Mouse (Mus musculus) neural tube, embryonic 14.5 days (tissue): Measurements from ENCODE around the gene Lpcat3. TPM values are rescaled to one million over a fixed set of nuclear protein-coding genes. Genes with fewer than 3 reads are reported as not detected.
"Not testable (repeated sequence)": the region's sequence is repeated elsewhere in the genome, so short reads cannot be mapped to it uniquely, and the experiment has no call there.

ENCODE experiments used
- ATAC-seq: fragments of 200-750 bp; cut with Nextera tagmentation; 2 replicates; pipeline ENCODE4 v1.8.0; 2017; ENCODE audit warnings: low read depth, mild to moderate bottlenecking, moderate TSS enrichment, moderate library complexity
- H3K27ac ChIP-seq: fragments of 300-500 bp; sonication (generic); 2 replicates; pipeline ENCODE4 v1.5.1; 2014; ENCODE audit warnings: low read depth, mild to moderate bottlenecking, control low read depth, low read length, moderate library complexity, mixed read lengths
- H3K27me3 ChIP-seq: fragments of 300-500 bp; sonication (generic); 2 replicates; pipeline ENCODE4 v1.6.1; 2014; ENCODE audit warnings: low read length; ENCODE audit not compliant: control insufficient read depth, insufficient read depth
- H3K36me3 ChIP-seq: fragments of 300-500 bp; sonication (generic); 2 replicates; pipeline ENCODE4 v1.6.1; 2014; ENCODE audit warnings: low read length, mixed read lengths; ENCODE audit not compliant: control insufficient read depth, insufficient read depth
- H3K4me1 ChIP-seq: fragments of 300-500 bp; sonication (generic); 2 replicates; pipeline ENCODE4 v1.6.1; 2014; ENCODE audit warnings: low read length; ENCODE audit not compliant: control insufficient read depth, insufficient read depth
- H3K4me2 ChIP-seq: fragments of 300-500 bp; sonication (generic); 2 replicates; pipeline ENCODE4 v1.6.1; 2014; ENCODE audit warnings: mild to moderate bottlenecking, low read depth, low read length, control low read depth
- H3K4me3 ChIP-seq: fragments of 300-500 bp; sonication (generic); 2 replicates; pipeline ENCODE4 v1.5.1; 2014; ENCODE audit warnings: low read depth, low read length, control low read depth, mixed read lengths
- H3K9ac ChIP-seq: fragments of 300-500 bp; sonication (generic); replicated peaks from 2 replicates; pipeline ENCODE4 v1.6.1; 2014; ENCODE audit warnings: low read depth, mild to moderate bottlenecking, control low read depth, low read length, mixed read lengths
- H3K9me3 ChIP-seq: fragments of 300-500 bp; sonication (generic); 2 replicates; pipeline ENCODE4 v1.6.1; 2016; ENCODE audit warnings: low read length; ENCODE audit not compliant: control insufficient read depth
- WGBS: fragments of 180-500 bp; shearing (Covaris S2); extraction: QIAGEN DNeasy Blood & Tissue Kit; methylation state at CpG from one replicate; pipeline ENCODE4 v1.1.7; 2014; 5-methylcytosine and 5-hydroxymethylcytosine counted together
- polyA plus RNA-seq: library from polyadenylated mRNA; unstranded; fragments of >200 nt; fragmentation: Nextera tagmentation; extraction: Ambion mirVana; gene quantifications from 2 replicates; pipeline ENCODE4 v1.2.1, GENCODE M21; 2014

Lpcat3 gene
- polyA plus RNA-seq, 1 experiment from 2014 or later, result 40.0 TPM

DNA sequence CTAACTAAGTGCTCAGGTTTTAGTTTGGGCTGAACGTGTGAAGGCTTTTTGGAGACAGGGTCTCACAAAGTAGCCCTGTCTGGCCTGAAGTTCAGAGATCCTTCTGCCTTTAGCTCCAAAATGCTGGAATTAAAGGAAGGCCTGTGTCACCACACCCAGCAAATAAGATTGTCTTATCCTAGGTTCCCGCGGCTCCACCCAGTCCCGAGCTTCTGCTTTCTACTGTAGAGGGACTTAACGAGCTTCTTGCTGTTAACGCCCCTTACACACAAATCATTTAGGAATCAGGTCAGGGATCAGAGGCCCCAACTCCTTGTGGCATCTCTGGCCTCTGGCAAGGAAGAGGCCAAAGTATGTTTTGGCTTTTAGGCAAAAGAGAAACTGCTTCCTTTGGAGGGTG is 9.3 kb downstream of the Lpcat3 start:
- Histone ChIP-seq H3K27me3 (no peaks in the 10 kb centered on the region), H3K4me2 (no peak overlapping the region), H3K9me3 (no peaks in the 10 kb centered on the region), H3K27ac (no peak overlapping the region), H3K4me1 (no peaks in the 10 kb centered on the region), H3K4me3 (no peak overlapping the region), H3K36me3 (no peaks in the 10 kb centered on the region), H3K9ac (no peak overlapping the region)
- WGBS, result 76% methylated on average over 6 of the region's 6 CpGs
- ATAC-seq, result no peak

DNA sequence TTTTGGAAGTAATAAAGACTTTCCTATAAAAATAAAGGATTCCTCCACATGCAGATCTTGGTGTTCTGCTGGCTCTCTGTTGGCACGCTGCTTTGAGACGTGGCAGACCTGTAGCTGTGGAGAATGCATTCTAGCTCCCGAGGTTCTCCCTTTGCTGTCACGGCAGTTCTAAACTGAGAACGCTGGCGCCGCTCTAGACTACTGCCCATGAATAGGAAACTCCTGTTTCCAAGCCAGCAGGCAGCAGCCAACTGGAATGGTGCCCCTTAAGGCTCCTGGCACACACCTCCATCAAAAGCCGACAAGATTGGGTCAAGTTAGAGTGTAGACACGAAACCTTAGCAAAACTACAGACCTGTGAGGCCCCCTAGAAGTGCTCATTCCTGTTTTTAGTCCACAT is 10.8 kb downstream of the Lpcat3 start:
- H3K36me3 ChIP-seq, result no peaks in the 10 kb centered on the region
- no peaks in the 10 kb centered on the region for H3K27me3 ChIP-seq
- H3K4me2 ChIP-seq, result no peak overlapping the region
- no peak for ATAC-seq
- H3K27ac ChIP-seq, result no peak overlapping the region
- no peaks in the 10 kb centered on the region for H3K4me1 ChIP-seq
- 87% methylated on average over 9 of the region's 9 CpGs for WGBS
- no peak overlapping the region for H3K9ac ChIP-seq
- no peak overlapping the region for H3K4me3 ChIP-seq
- no peaks in the 10 kb centered on the region for H3K9me3 ChIP-seq

DNA sequence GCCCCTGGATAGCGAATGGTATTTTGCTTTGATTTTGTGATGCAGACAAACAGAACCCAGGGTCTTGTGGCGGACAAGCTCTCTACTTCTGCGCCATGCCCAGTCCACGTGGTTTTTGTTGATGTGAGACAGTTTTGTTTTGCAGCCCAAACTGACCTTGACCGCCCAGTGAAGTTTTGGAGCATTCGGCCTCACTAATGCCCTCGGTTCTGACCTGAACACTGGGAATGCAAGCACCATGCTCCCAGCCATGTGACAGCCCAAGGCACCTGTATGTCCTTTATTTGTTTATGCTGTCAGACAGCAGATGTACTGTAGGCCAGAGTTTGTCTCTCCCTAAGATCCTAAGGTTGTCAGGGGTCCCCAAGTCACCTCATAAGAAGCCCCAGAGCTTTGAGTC is 11.8 kb downstream of the Lpcat3 start:
- no peak for ATAC-seq
- H3K36me3 ChIP-seq, result no peaks in the 10 kb centered on the region
- H3K4me3 ChIP-seq, result no peak overlapping the region
- no peaks in the 10 kb centered on the region for H3K9me3 ChIP-seq
- no peaks in the 10 kb centered on the region for H3K4me1 ChIP-seq
- no peak overlapping the region for H3K27ac ChIP-seq
- 94% methylated on average over 7 of the region's 7 CpGs for WGBS
- H3K27me3 ChIP-seq, result no peaks in the 10 kb centered on the region
- H3K4me2 ChIP-seq, result no peak overlapping the region
- H3K9ac ChIP-seq, result no peak overlapping the region

DNA sequence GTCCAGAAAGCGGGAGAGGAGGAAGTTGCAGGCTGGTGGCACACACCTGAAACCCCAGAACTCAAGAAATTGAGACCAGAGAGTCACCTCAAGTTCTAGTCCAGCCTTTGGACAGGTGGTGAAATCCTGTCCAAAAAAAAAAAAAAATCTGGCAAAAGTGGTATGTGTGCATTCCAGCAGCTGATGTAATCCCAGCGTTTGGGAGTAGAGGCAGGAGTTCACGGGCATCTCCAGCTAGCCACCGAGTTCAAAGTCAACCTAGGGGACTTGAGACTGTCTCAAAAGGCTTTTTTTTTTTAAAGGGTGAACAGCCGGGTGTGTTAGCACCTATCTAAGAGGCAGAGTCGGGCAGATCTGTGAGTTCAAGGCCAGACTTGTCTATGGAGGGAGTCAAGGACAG is 13.3 kb downstream of the Lpcat3 start:
- Histone ChIP-seq H3K4me2 (no peak overlapping the region), H3K36me3 (no peaks in the 10 kb centered on the region), H3K9me3 (no peaks in the 10 kb centered on the region), H3K27me3 (no peaks in the 10 kb centered on the region), H3K4me3 (no peak overlapping the region), H3K9ac (no peak overlapping the region), H3K27ac (no peak overlapping the region), H3K4me1 (no peaks in the 10 kb centered on the region)
- 87% methylated on average over 6 of the region's 6 CpGs for WGBS
- no peak for ATAC-seq

DNA sequence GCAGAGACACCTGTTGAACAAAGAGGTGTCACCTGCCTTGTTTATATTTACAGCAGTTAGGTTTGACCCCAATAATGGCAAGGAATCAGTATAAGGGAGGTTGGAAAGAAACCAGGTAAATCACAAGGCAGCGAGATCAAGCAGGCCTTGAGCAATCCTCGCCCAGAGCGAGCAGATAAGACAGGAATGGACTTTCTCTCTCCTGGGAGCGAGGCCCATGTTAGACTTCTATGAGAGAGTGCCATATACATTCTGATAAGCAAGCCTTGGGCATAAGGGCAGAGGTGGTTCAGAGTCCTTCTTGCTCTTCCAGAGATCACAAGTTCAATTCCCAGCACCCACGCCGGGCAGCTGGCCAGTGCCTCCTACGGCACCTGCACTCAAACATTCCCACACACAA is 15.9 kb downstream of the Lpcat3 start:
- H3K9ac ChIP-seq, result no peak overlapping the region
- H3K36me3 ChIP-seq, result no peaks in the 10 kb centered on the region
- no peak overlapping the region for H3K4me3 ChIP-seq
- H3K4me1 ChIP-seq, result no peaks in the 10 kb centered on the region
- 96% methylated on average over 7 of the region's 7 CpGs for WGBS
- H3K27me3 ChIP-seq, result no peaks in the 10 kb centered on the region
- no peak overlapping the region for H3K4me2 ChIP-seq
- no peak overlapping the region for H3K27ac ChIP-seq
- no peaks in the 10 kb centered on the region for H3K9me3 ChIP-seq
- ATAC-seq, result no peak

DNA sequence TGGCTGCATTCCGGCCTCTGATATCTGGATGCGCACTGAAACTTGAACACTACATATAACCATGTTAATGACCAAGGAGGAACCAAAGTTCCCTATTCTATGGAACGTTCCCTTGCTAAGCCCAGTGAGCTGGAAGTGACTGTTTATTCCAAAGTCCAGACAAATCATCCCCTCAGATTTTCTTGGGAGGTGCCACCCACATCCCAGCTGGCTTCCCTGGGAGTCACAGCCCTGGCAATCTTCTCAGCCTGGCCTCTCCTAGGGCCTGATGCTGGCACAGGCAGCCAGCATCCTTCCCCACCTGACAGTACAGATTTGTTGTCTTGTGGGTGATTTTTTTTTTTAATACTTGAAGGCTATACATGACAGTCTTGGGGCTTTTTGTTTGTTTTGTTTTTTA is 16.7 kb downstream of the Lpcat3 start:
- no peaks in the 10 kb centered on the region for H3K4me1 ChIP-seq
- H3K9ac ChIP-seq, result no peak overlapping the region
- no peak for ATAC-seq
- H3K36me3 ChIP-seq, result no peaks in the 10 kb centered on the region
- no peak overlapping the region for H3K4me3 ChIP-seq
- no peaks in the 10 kb centered on the region for H3K27me3 ChIP-seq
- H3K4me2 ChIP-seq, result no peak overlapping the region
- H3K9me3 ChIP-seq, result no peaks in the 10 kb centered on the region
- H3K27ac ChIP-seq, result no peak overlapping the region
- 98% methylated on average over 3 of the region's 3 CpGs for WGBS

DNA sequence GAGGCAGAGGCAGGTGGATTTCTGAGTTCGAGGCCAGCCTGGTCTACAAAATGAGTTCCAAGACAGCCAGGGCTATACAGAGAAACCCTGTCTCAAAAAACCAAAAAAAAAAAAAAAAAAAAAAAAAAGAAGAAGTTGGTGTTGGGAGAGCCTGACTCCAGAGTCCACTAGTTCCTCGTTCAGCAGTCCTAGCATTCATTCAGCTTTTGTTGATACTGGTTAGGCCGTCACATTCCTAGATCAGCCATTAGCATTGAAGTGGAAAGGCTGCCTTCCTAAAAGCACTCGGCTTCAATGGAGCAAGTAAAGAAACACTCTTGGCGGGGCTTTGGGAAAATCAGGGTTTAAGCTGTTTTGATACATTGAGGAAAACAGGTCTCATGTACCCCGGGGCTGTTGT is 19.5 kb downstream of the Lpcat3 start:
- H3K9ac ChIP-seq, H3K4me1 ChIP-seq, H3K36me3 ChIP-seq, H3K4me3 ChIP-seq, H3K9me3 ChIP-seq, H3K4me2 ChIP-seq, ATAC-seq, H3K27ac ChIP-seq, H3K27me3 ChIP-seq: not testable (repeated sequence)
- 66% methylated on average over 6 of the region's 6 CpGs for WGBS

DNA sequence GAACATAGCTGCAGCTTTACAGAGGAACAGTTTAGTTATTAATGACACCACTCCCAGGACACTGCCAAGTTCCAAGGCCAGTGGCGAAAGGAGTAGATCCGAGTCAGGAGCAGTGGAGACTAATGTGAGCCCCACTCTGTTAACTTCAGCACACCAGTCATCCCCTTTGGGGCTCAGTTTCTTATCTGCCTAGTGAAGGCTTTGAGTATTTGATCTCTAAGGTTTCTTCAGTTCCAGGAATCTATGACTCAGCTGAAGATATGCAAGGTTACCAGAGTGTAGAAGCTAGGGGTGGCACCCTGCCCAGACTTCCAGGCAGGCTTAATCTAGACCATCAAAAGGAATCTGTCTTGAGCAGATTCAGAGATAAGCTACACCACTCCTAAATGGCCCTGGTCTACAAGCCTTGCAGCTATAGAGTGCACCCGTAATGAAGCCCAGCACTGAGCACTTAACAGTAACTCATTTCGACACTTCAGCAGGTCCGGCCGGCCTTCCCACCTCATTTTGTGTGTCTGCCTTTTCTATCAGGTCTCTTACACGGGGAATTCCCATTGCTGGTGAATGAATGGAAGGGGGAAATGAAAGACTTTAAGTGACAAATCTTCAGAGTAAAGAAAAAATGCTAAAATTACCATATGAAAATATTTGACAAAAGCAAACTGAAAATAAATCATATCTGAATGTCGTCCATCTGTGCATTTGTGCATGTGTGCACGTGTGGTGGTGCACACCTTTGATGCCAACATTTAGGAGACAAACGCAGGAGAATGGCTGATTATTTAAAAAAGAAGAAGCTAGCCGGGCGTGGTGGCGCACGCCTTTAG is 21.0 kb downstream of the Lpcat3 start:
- Histone ChIP-seq H3K9ac (no peak overlapping the region), H3K36me3 (no peaks in the 10 kb centered on the region), H3K4me3 (no peak overlapping the region), H3K27me3 (no peaks in the 10 kb centered on the region), H3K4me2 (no peak overlapping the region), H3K9me3 (no peaks in the 10 kb centered on the region), H3K27ac (no peak overlapping the region), H3K4me1 (no peaks in the 10 kb centered on the region)
- WGBS, result 86% methylated on average over 14 of the region's 14 CpGs
- ATAC-seq, result no peak

DNA sequence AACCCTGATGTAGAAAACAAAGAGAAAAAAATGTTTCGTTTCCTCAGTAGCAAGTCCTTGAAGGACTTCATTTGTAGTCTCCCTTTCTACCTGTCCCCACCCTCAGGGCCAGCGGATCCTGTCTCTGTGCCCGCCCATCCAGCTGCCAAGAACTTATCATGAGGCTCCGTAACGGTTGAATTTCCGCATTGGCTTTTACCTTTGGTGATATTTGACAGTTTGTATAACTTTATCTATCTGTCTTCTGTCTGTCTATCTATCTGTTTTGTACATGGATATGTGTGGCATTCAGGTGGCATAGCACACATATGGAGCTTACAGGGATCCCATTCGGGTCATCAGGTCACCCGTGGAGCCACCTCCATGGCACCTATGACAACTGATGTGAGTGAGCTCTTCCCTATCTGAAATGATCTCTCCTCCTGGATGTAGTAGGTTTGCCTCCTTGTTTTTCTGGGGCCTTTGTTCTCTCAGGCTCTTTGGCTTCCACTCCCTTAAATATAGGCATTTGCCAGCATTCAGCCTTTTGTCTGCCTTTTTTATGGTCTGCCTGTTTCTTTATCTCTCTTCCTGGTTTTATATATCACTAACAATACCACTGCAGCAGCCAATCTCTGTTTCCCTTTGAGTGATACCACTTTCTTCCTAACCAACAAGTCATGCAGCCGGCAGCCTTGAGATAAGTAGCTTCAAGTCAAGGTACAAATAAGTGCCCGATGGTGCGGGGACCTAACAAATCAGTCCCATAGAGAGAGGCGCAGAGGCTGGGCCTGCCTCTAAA is 23.0 kb downstream of the Lpcat3 start:
- no peak overlapping the region for H3K9ac ChIP-seq
- H3K27me3 ChIP-seq, result no peaks in the 10 kb centered on the region
- WGBS, result 78% methylated on average over 12 of the region's 12 CpGs
- no peaks in the 10 kb centered on the region for H3K9me3 ChIP-seq
- H3K4me3 ChIP-seq, result no peak overlapping the region
- H3K4me2 ChIP-seq, result no peak overlapping the region
- H3K36me3 ChIP-seq, result no peaks in the 10 kb centered on the region
- no peak overlapping the region for H3K27ac ChIP-seq
- ATAC-seq, result no peak
- no peaks in the 10 kb centered on the region for H3K4me1 ChIP-seq
